ENCODE assay signal across 26 mouse cellular contexts in genomic region chr1:67116571-67116970, GRCm38 (mm10). TPM values are rescaled to one million over a fixed set of nuclear protein-coding genes. Genes with fewer than 3 reads are reported as not detected.
DNase-seq lines count a peak whose midpoint lies in the region; ATAC-seq and TF ChIP-seq lines count a peak whose summit lies in the region.
"Had no signal": no experiment of that assay in that cellular context is flagged by ENCODE, and none has a peak within 500 bp of the region (broad histone marks: within the 10 kb centered on the region; RNA-seq: fewer than 3 reads in every experiment).

No protein-coding gene starts in this region.

- DNase-seq in liver, adult 2 months (ENCODE audit: extremely low read depth, low read depth, low spot score): peak; percentile 100
- DNase-seq in liver, embryonic 11.5 days (ENCODE audit: low spot score): no peak
- DNase-seq in lung, postnatal 0 days (ENCODE audit: low spot score): peak; percentile 19
- no peak for DNase-seq in lung, postnatal 14 days
- DNase-seq in heart, postnatal 10 days: no peak
- DNase-seq: adrenal gland, adult 8-10 months; adrenal gland, postnatal 36 days; B cell, adult 2 months; cerebellum, adult 2 months; cerebellum, postnatal 14 days; embryo, embryonic 11 days; gastrocnemius, adult 2 months; gastrocnemius, postnatal 25 days; heart, postnatal 14 days had no signal

- H3K79me2 ChIP-seq in liver, adult 2 months (ENCODE audit: control insufficient read depth, insufficient read depth, low read length): no peaks in the 10 kb centered on the region

- H3K36me3 ChIP-seq in liver, adult 2 months (ENCODE audit: control insufficient read depth, insufficient read depth, low read length): no peaks in the 10 kb centered on the region
- H3K36me3 ChIP-seq in liver, embryonic 11.5 days (ENCODE audit: control insufficient read depth, insufficient read depth, low read length): no peaks in the 10 kb centered on the region
- no peaks in the 10 kb centered on the region for H3K36me3 ChIP-seq in lung, postnatal 0 days (ENCODE audit: insufficient read depth, low read length)
- no peaks in the 10 kb centered on the region for H3K36me3 ChIP-seq in intestine, postnatal 0 days (ENCODE audit: control insufficient read depth, insufficient read depth)
- H3K36me3 ChIP-seq in heart, embryonic 12.5 days: no peaks in the 10 kb centered on the region
- H3K36me3 ChIP-seq: embryonic facial prominence, embryonic 15.5 days; forebrain, embryonic 10.5 days; G1E; hindbrain, embryonic 13.5 days had no signal

- H3K4me1 ChIP-seq in liver, adult 2 months (ENCODE audit: control insufficient read depth, insufficient read depth, low read length): peaks cover 6% of the 10 kb centered on the region
- no peaks in the 10 kb centered on the region for H3K4me1 ChIP-seq in liver, embryonic 11.5 days (replicated peaks; ENCODE audit: control insufficient read depth, insufficient read depth, low read length)
- no peaks in the 10 kb centered on the region for H3K4me1 ChIP-seq in lung, postnatal 0 days (ENCODE audit: insufficient read depth, low read depth, low read length)
- no peaks in the 10 kb centered on the region; the same call in 1 of the 2 replicates for H3K4me1 ChIP-seq in intestine, postnatal 0 days (replicated peaks; ENCODE audit: control insufficient read depth, insufficient read depth, low read length)
- H3K4me1 ChIP-seq in heart, embryonic 12.5 days (replicated peaks): no peaks in the 10 kb centered on the region
- H3K4me1 ChIP-seq: embryonic facial prominence, embryonic 15.5 days; forebrain, embryonic 10.5 days; hindbrain, embryonic 13.5 days had no signal

- intact Hi-C loops in heart, postnatal 10 days (cut with DNase I): no loop called here

- WGBS in liver, adult 2 months: 12% methylated on average over 8 of the region's 8 CpGs
- WGBS in liver, embryonic 11.5 days: 73% methylated on average over 8 of the region's 8 CpGs
- WGBS in lung, postnatal 0 days: 65% methylated on average over 8 of the region's 8 CpGs
- WGBS in intestine, postnatal 0 days: 40% methylated on average over 8 of the region's 8 CpGs
- 76% methylated on average over 8 of the region's 8 CpGs for WGBS in heart, embryonic 12.5 days

- no peak for TF ChIP-seq CTCF in liver, adult 2 months (IDR thresholded peaks at IDR 0.05; ENCODE audit: low read depth, low read length)
- no peak for TF ChIP-seq CTCF in lung, postnatal 0 days (IDR thresholded peaks at IDR 0.05)
- TF ChIP-seq CTCF in intestine, postnatal 0 days (IDR thresholded peaks at IDR 0.05; ENCODE audit: low read depth): no peak

- H3K9ac ChIP-seq in liver, adult 2 months (ENCODE audit: low read depth, low read length): no peak overlapping the region
- no peak overlapping the region for H3K9ac ChIP-seq in liver, embryonic 11.5 days (ENCODE audit: low read depth, low read length)
- H3K9ac ChIP-seq in lung, postnatal 0 days (replicated peaks; ENCODE audit: low read depth): no peak overlapping the region
- H3K9ac ChIP-seq in intestine, postnatal 0 days (ENCODE audit: low read depth, low read length): no peak overlapping the region
- H3K9ac ChIP-seq in heart, embryonic 12.5 days: no peak overlapping the region
- H3K9ac ChIP-seq: embryonic facial prominence, embryonic 15.5 days; hindbrain, embryonic 13.5 days had no signal

- ATAC-seq in liver, embryonic 11.5 days (replicated peaks; ENCODE audit: low FRiP score): no peak
- peak; percentile 30; the same call in 1 of the 2 replicates for ATAC-seq in lung, postnatal 0 days
- ATAC-seq in intestine, postnatal 0 days: no peak
- no peak for ATAC-seq in heart, embryonic 12.5 days (ENCODE audit: insufficient number of reproducible peaks, low FRiP score)
- ATAC-seq: CD4-positive, CD25-positive, alpha-beta regulatory T cell, adult 4 months; forebrain, embryonic 14.5 days had no signal

- H3K4me3 ChIP-seq in liver, adult 2 months (ENCODE audit: insufficient read depth, low read depth, low read length): no peak overlapping the region
- no peak overlapping the region for H3K4me3 ChIP-seq in liver, embryonic 11.5 days (ENCODE audit: low read depth, low read length)
- no peak overlapping the region for H3K4me3 ChIP-seq in lung, postnatal 0 days (ENCODE audit: low read depth, low read length)
- H3K4me3 ChIP-seq in intestine, postnatal 0 days (ENCODE audit: low read depth, low read length): peak overlapping the region; percentile 8
- H3K4me3 ChIP-seq in heart, embryonic 12.5 days: no peak overlapping the region
- H3K4me3 ChIP-seq: embryonic facial prominence, embryonic 15.5 days; erythroblast, embryonic 14.5 days; forebrain, embryonic 10.5 days; gastrocnemius, adult 2 months; hindbrain, embryonic 13.5 days had no signal

- no peaks in the 10 kb centered on the region for H3K9me3 ChIP-seq in liver, embryonic 11.5 days (ENCODE audit: control insufficient read depth, low read length)
- H3K9me3 ChIP-seq in lung, postnatal 0 days (ENCODE audit: low read length): no peaks in the 10 kb centered on the region
- no peaks in the 10 kb centered on the region for H3K9me3 ChIP-seq in intestine, postnatal 0 days (ENCODE audit: control insufficient read depth)
- no peaks in the 10 kb centered on the region for H3K9me3 ChIP-seq in heart, embryonic 12.5 days (replicated peaks)
- H3K9me3 ChIP-seq: embryonic facial prominence, embryonic 15.5 days; forebrain, embryonic 10.5 days; G1E; hindbrain, embryonic 13.5 days had no signal

- no peak for TF ChIP-seq POLR2A in liver, adult 2 months (IDR thresholded peaks at IDR 0.05; ENCODE audit: extremely low read depth, insufficient read depth, low read length)

- H3K4me2 ChIP-seq in liver, embryonic 11.5 days: no peak overlapping the region
- no peak overlapping the region for H3K4me2 ChIP-seq in lung, postnatal 0 days (replicated peaks; ENCODE audit: low read depth, low read length)
- H3K4me2 ChIP-seq in intestine, postnatal 0 days (replicated peaks; ENCODE audit: low read depth): peak overlapping the region; percentile 59
- H3K4me2 ChIP-seq in heart, embryonic 12.5 days: no peak overlapping the region
- H3K4me2 ChIP-seq: embryonic facial prominence, embryonic 15.5 days; hindbrain, embryonic 13.5 days had no signal

- no peaks in the 10 kb centered on the region for H3K27me3 ChIP-seq in liver, adult 2 months (ENCODE audit: control insufficient read depth, insufficient read depth, low read length)
- no peaks in the 10 kb centered on the region for H3K27me3 ChIP-seq in liver, embryonic 11.5 days (replicated peaks; ENCODE audit: control insufficient read depth, insufficient read depth, low read length)
- H3K27me3 ChIP-seq in lung, postnatal 0 days (replicated peaks; ENCODE audit: insufficient read depth, low read length): no peaks in the 10 kb centered on the region
- no peaks in the 10 kb centered on the region for H3K27me3 ChIP-seq in intestine, postnatal 0 days (replicated peaks; ENCODE audit: control insufficient read depth, insufficient read depth, low read length)
- H3K27me3 ChIP-seq in heart, embryonic 12.5 days (replicated peaks): no peaks in the 10 kb centered on the region
- H3K27me3 ChIP-seq: embryonic facial prominence, embryonic 15.5 days; hindbrain, embryonic 13.5 days had no signal

- peak overlapping the region; percentile 100; the same call in 1 of the 2 replicates for H3K27ac ChIP-seq in liver, adult 2 months (replicated peaks; ENCODE audit: insufficient read depth, low read depth, low read length)
- H3K27ac ChIP-seq in liver, embryonic 11.5 days (ENCODE audit: low read depth, low read length): no peak overlapping the region
- H3K27ac ChIP-seq in lung, postnatal 0 days (ENCODE audit: low read length): no peak overlapping the region
- 0 out of 2 replicates have a peak overlapping the region, but pooled peaks have one; percentile 23 for H3K27ac ChIP-seq in intestine, postnatal 0 days (ENCODE audit: low read depth, low read length)
- H3K27ac ChIP-seq in heart, embryonic 12.5 days (ENCODE audit: poor library complexity, severe bottlenecking): no peak overlapping the region
- H3K27ac ChIP-seq: embryonic facial prominence, embryonic 15.5 days; forebrain, embryonic 10.5 days; gastrocnemius, adult 2 months; hindbrain, embryonic 13.5 days had no signal

- peak; percentile 24; the same call in 1 of the 2 replicates for TF ChIP-seq EP300 in lung, postnatal 0 days (IDR thresholded peaks at IDR 0.05)

RNA-seq across cellular contexts. Expression of gene Cps1, which starts 6.3 kb away (rescaled TPM):
- total RNA-seq in liver, adult 2 months (2014; rRNA removed): 3,653 and 4,046 TPM in 2 replicates
- 745 and 766 TPM in 2 replicates for polyA plus RNA-seq in liver, adult 2 months (2012; rRNA removed)
- 0.04 and 0.17 TPM in 2 replicates for polyA plus RNA-seq in liver, embryonic 11.5 days (2014; fragmentation: Nextera tagmentation; extraction: Ambion mirVana)
- 0.05 and 0.06 TPM in 2 replicates for polyA plus RNA-seq in lung, postnatal 0 days (2015; fragmentation: Nextera tagmentation; extraction: Ambion mirVana)
- 217 and 240 TPM in 2 replicates for polyA plus RNA-seq in intestine, postnatal 0 days (2015; fragmentation: Nextera tagmentation; extraction: Ambion mirVana)
- 0.15 and 0.27 TPM in 2 replicates for polyA plus RNA-seq in heart, embryonic 12.5 days (2016; fragmentation: Nextera tagmentation; extraction: Ambion mirVana)
- under 1 TPM; 0.05 to 0.10 TPM for total RNA-seq in heart, postnatal 10 days (2021)
- total RNA-seq: common myeloid progenitor, adult 5-6 weeks; G1E; gastrocnemius, adult 2 months; gastrocnemius, postnatal 25 days; granulocyte monocyte progenitor cell, adult 5-6 weeks; hematopoietic stem cell, adult 5-6 weeks had no signal
- polyA plus RNA-seq: CD4-positive, CD25-positive, alpha-beta regulatory T cell, adult 4 months; G1E had no signal

Comparison
In these comparisons a context has a peak if more than half of its experiments do, and no peak if none do; other contexts are left out.
1. DNase-seq: peak in liver, adult 2 months (single experiment) and lung, postnatal 0 days (single experiment); none in liver, embryonic 11.5 days (single experiment), lung, postnatal 14 days (single experiment) and heart, postnatal 10 days (0 of 2).
2. H3K27ac ChIP-seq: peak in liver, adult 2 months (single experiment) and intestine, postnatal 0 days (single experiment); none in liver, embryonic 11.5 days (single experiment), lung, postnatal 0 days (single experiment) and heart, embryonic 12.5 days (single experiment).
3. RNA of gene Cps1, which starts 6.3 kb away (polyA plus RNA-seq): 745 to 766 TPM in liver, adult 2 months and 217 to 240 TPM in intestine, postnatal 0 days; 0.15 to 0.27 TPM in heart, embryonic 12.5 days, 0.05 to 0.06 TPM in lung, postnatal 0 days and 0.04 to 0.17 TPM in liver, embryonic 11.5 days; every median in the first group is over 100 times any median in the second.